Mouse (Mus musculus) hindbrain, postnatal 0 days (tissue): ENCODE data around the gene Epb41l5. TPM values are rescaled to one million over a fixed set of nuclear protein-coding genes. Genes with fewer than 3 reads are reported as not detected.

Source experiments
- ATAC-seq: fragments of 200-750 bp; cut with Nextera tagmentation; 2 replicates; pipeline ENCODE4 v1.8.0; 2017; ENCODE audit warnings: mild to moderate bottlenecking, moderate TSS enrichment, moderate library complexity
- DNase-seq: peaks from one replicate; pipeline ENCODE4 v3.0.0-alpha.2; 2015; ENCODE audit warnings: low spot score
- H3K27ac ChIP-seq: fragments of 300-500 bp; sonication (generic); 2 replicates; pipeline ENCODE4 v1.5.1; 2014; ENCODE audit warnings: mild to moderate bottlenecking
- H3K27me3 ChIP-seq: fragments of 300-500 bp; sonication (generic); 2 replicates; pipeline ENCODE4 v1.6.1; 2014; ENCODE audit warnings: low read length, mixed read lengths; ENCODE audit not compliant: insufficient read depth
- H3K36me3 ChIP-seq: fragments of 300-500 bp; sonication (generic); 2 replicates; pipeline ENCODE4 v1.6.1; 2014; ENCODE audit warnings: low read length, mixed read lengths; ENCODE audit not compliant: insufficient read depth
- H3K4me1 ChIP-seq: fragments of 300-500 bp; sonication (generic); 2 replicates; pipeline ENCODE4 v1.6.1; 2014; ENCODE audit warnings: antibody characterized with exemption, low read length, mixed read lengths; ENCODE audit not compliant: insufficient read depth
- H3K4me2 ChIP-seq: fragments of 300-500 bp; sonication (generic); 2 replicates; pipeline ENCODE4 v1.6.1; 2014; ENCODE audit warnings: low read depth, mild to moderate bottlenecking, low read length, moderate library complexity, mixed read lengths
- H3K4me3 ChIP-seq: fragments of 300-500 bp; sonication (generic); 2 replicates; pipeline ENCODE4 v1.5.1; 2014; ENCODE audit warnings: low read length
- H3K9ac ChIP-seq: fragments of 300-500 bp; sonication (generic); replicated peaks from 2 replicates; pipeline ENCODE4 v1.6.1; 2014; ENCODE audit warnings: mild to moderate bottlenecking, low read length, moderate library complexity, mixed read lengths
- H3K9me3 ChIP-seq: fragments of 300-500 bp; sonication (generic); 2 replicates; pipeline ENCODE4 v1.6.1; 2016; ENCODE audit warnings: low read length, mixed read lengths
- CTCF ChIP-seq: IDR thresholded peaks from 2 replicates; pipeline ENCODE4 v1.5.1; 2016; ENCODE audit warnings: antibody characterized with exemption, control low read depth, low read depth
- WGBS: fragments of 180-500 bp; shearing (Covaris S2); extraction: QIAGEN DNeasy Blood & Tissue Kit; methylation state at CpG from one replicate; pipeline ENCODE4 v1.1.7; 2014; 5-methylcytosine and 5-hydroxymethylcytosine counted together
- polyA plus RNA-seq: library from polyadenylated mRNA; unstranded; fragments of >200 nt; fragmentation: Nextera tagmentation; extraction: Ambion mirVana; gene quantifications from 2 replicates; pipeline ENCODE4 v1.2.1, GENCODE M21; 2015
- total RNA-seq: library from RNA; depleted of rRNA; stranded (reverse); fragments of >200 nt; gene quantifications from 2 replicates; pipeline ENCODE4 v1.2.3, GENCODE M21; 2014

The Epb41l5 gene
- total and polyA plus RNA-seq, 2 experiments from 2014 or later, result 11.6 to 13.0 TPM

GRCm38 (mm10) chr1:119637188-119638023 is 11.4 kb downstream of the Epb41l5 start:
- no peaks in the 10 kb centered on the region for H3K4me1 ChIP-seq
- no peak overlapping the region for H3K9ac ChIP-seq
- DNase-seq (no peak), ATAC-seq (no peak)
- no peak overlapping the region for H3K4me2 ChIP-seq
- WGBS, result 84% methylated on average over 6 of the region's 6 CpGs
- H3K9me3 ChIP-seq, result no peaks in the 10 kb centered on the region
- H3K27ac ChIP-seq, result no peak overlapping the region
- H3K27me3 ChIP-seq, result no peaks in the 10 kb centered on the region
- TF ChIP-seq CTCF, result no peak
- H3K4me3 ChIP-seq, result no peak overlapping the region
- H3K36me3 ChIP-seq, result no peaks in the 10 kb centered on the region

- WGBS, result 39% methylated on average over 3 of the region's 3 CpGs
These were observed 14.1 kb downstream of the Epb41l5 start for GRCm38 (mm10) chr1:119634746-119635145.

GRCm38 (mm10) chr1:119630428-119630827 is 18.4 kb downstream of the Epb41l5 start:
- no peak for TF ChIP-seq CTCF
- H3K27ac ChIP-seq, result no peak overlapping the region
- no peaks in the 10 kb centered on the region for H3K9me3 ChIP-seq
- ATAC-seq (no peak), DNase-seq (no peak)
- H3K36me3 ChIP-seq, result no peaks in the 10 kb centered on the region
- H3K4me1 ChIP-seq, result no peaks in the 10 kb centered on the region
- no peak overlapping the region for H3K9ac ChIP-seq
- H3K4me2 ChIP-seq, result no peak overlapping the region
- 82% methylated on average over 1 of the region's 1 CpGs for WGBS
- H3K4me3 ChIP-seq, result no peak overlapping the region
- no peaks in the 10 kb centered on the region for H3K27me3 ChIP-seq

More at GRCm38 (mm10) chr1:119634746-119635145, 14.1 kb downstream of the Epb41l5 start:
- no peak for DNase-seq
- no peak overlapping the region for H3K4me3 ChIP-seq
- no peak for ATAC-seq
- H3K36me3 ChIP-seq, result no peaks in the 10 kb centered on the region
- H3K4me2 ChIP-seq, result no peak overlapping the region
- no peaks in the 10 kb centered on the region for H3K4me1 ChIP-seq
- no peak overlapping the region for H3K9ac ChIP-seq
- H3K27me3 ChIP-seq, result no peaks in the 10 kb centered on the region
- TF ChIP-seq CTCF, result no peak
- H3K9me3 ChIP-seq, result no peaks in the 10 kb centered on the region
- H3K27ac ChIP-seq, result no peak overlapping the region

GRCm38 (mm10) chr1:119626837-119627236 is 22.0 kb downstream of the Epb41l5 start:
- Histone ChIP-seq H3K27ac (no peak overlapping the region), H3K4me2 (no peak overlapping the region), H3K9me3 (no peaks in the 10 kb centered on the region), H3K36me3 (no peaks in the 10 kb centered on the region), H3K27me3 (no peaks in the 10 kb centered on the region), H3K4me1 (no peaks in the 10 kb centered on the region), H3K4me3 (no peak overlapping the region), H3K9ac (no peak overlapping the region)
- WGBS, result 88% methylated on average over 4 of the region's 4 CpGs
- ATAC-seq (no peak), DNase-seq (no peak)
- no peak for TF ChIP-seq CTCF

- Histone ChIP-seq H3K4me2 (no peak overlapping the region), H3K36me3 (no peaks in the 10 kb centered on the region), H3K27ac (no peak overlapping the region), H3K9me3 (no peaks in the 10 kb centered on the region), H3K27me3 (no peaks in the 10 kb centered on the region), H3K4me3 (no peak overlapping the region), H3K4me1 (no peaks in the 10 kb centered on the region), H3K9ac (no peak overlapping the region)
- TF ChIP-seq CTCF, result no peak
- 44% methylated on average over 2 of the region's 2 CpGs for WGBS
- ATAC-seq (no peak), DNase-seq (no peak)
These were observed 24.4 kb downstream of the Epb41l5 start for GRCm38 (mm10) chr1:119624444-119624843.

GRCm38 (mm10) chr1:119605396-119605795 is 43.4 kb downstream of the Epb41l5 start:
- no peak for TF ChIP-seq CTCF

GRCm38 (mm10) chr1:119602448-119602847 is 46.4 kb downstream of the Epb41l5 start:
- Histone ChIP-seq H3K4me3 (no peak overlapping the region), H3K9ac (no peak overlapping the region), H3K4me2 (no peak overlapping the region), H3K27me3 (no peaks in the 10 kb centered on the region), H3K27ac (no peak overlapping the region), H3K9me3 (no peaks in the 10 kb centered on the region), H3K4me1 (no peaks in the 10 kb centered on the region), H3K36me3 (peaks cover 4% of the 10 kb centered on the region; the same call in 1 of the 2 replicates)
- 98% methylated on average over 12 of the region's 12 CpGs for WGBS
- ATAC-seq, result no peak
- no peak for TF ChIP-seq CTCF
- DNase-seq, result no peak

More at GRCm38 (mm10) chr1:119605396-119605795, 43.4 kb downstream of the Epb41l5 start:
- Histone ChIP-seq H3K9me3 (no peaks in the 10 kb centered on the region), H3K4me1 (no peaks in the 10 kb centered on the region), H3K9ac (no peak overlapping the region), H3K4me2 (no peak overlapping the region), H3K36me3 (peaks cover 9% of the 10 kb centered on the region; the same call in 1 of the 2 replicates), H3K4me3 (no peak overlapping the region), H3K27ac (no peak overlapping the region), H3K27me3 (no peaks in the 10 kb centered on the region)
- no peak for DNase-seq
- ATAC-seq, result no peak
- 93% methylated on average over 3 of the region's 3 CpGs for WGBS
